Mouse (Mus musculus): ENCODE data around the gene Tubb5. TPM values are rescaled to one million over a fixed set of nuclear protein-coding genes. Genes with fewer than 3 reads are reported as not detected.
A peak's percentile ranks its signal among the peaks of the same experiment; 100 is the strongest.

The Tubb5 gene
- polyA plus RNA-seq, 1 experiment from 2014 or later, result 649 TPM

DNA sequence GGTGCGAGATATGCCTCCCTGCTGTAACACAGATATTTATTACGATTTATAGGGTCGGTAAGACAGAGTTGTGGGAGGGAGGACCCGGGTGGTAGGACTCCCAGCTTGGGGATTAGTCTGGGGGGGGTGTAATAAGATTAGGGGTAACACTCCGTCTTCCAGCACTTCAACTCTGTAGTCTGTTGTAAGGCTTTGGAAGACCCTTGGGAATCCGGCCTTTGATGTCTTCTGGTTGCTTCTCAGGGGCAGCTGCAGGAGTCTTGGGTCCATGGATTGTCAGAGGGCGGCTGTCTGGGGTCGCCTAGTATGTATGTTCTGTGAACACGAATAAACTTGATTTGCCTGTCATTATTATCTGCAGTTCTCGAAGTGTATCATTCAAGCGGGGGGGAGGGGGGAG, 15.5 kb downstream of the Tubb5 start:
- no peak; the same call in 1 of the 2 replicates for ATAC-seq (ENCODE audit: insufficient read depth, low FRiP score)
- Histone ChIP-seq H3K4me2 (ENCODE audit: low read depth, low read length) (peak overlapping the region; percentile 98), H3K4me3 (replicated peaks; ENCODE audit: low read length) (peak overlapping the region; percentile 78), H3K4me1 (ENCODE audit: control insufficient read depth, insufficient read depth, low read length) (peaks cover 12% of the 10 kb centered on the region; the same call in 1 of the 2 replicates), H3K36me3 (ENCODE audit: control insufficient read depth, insufficient read depth, low read length) (peaks cover 9% of the 10 kb centered on the region; the same call in 1 of the 2 replicates), H3K9ac (ENCODE audit: low read length) (peak overlapping the region; percentile 83), H3K27ac (ENCODE audit: low read length) (peak overlapping the region; percentile 86), H3K27me3 (ENCODE audit: control insufficient read depth, insufficient read depth, low read length) (no peaks in the 10 kb centered on the region), H3K9me3 (replicated peaks; ENCODE audit: control insufficient read depth, low read length) (no peaks in the 10 kb centered on the region)
- WGBS, result 4% methylated on average over 11 of the region's 11 CpGs

GRCm38 (mm10) chr17:35821439-35822430, 16.4 kb downstream of the Tubb5 start, which contains the start of gene Ier3:
Gene Ier3 (plus strand): TSS chr17:35821684.
- Histone ChIP-seq H3K9me3 (replicated peaks; ENCODE audit: control insufficient read depth, low read length) (no peaks in the 10 kb centered on the region), H3K4me3 (replicated peaks; ENCODE audit: low read length) (peak within 1 kb of the TSS; percentile 78), H3K4me2 (ENCODE audit: low read depth, low read length) (peak within 1 kb of the TSS; percentile 98), H3K4me1 (ENCODE audit: control insufficient read depth, insufficient read depth, low read length) (peaks cover 15% of the 10 kb centered on the region; the same call in 1 of the 2 replicates), H3K27me3 (ENCODE audit: control insufficient read depth, insufficient read depth, low read length) (no peaks in the 10 kb centered on the region), H3K27ac (ENCODE audit: low read length) (peak within 1 kb of the TSS; percentile 86), H3K36me3 (ENCODE audit: control insufficient read depth, insufficient read depth, low read length) (0 out of 2 replicates have a peak, but pooled peaks cover 2% of the 10 kb centered on the region), H3K9ac (ENCODE audit: low read length) (peak within 1 kb of the TSS; percentile 83)
- under 1% methylated on average over 62 of the region's 62 CpGs for WGBS
- peak; percentile 83 for ATAC-seq (ENCODE audit: insufficient read depth, low FRiP score)

DNA sequence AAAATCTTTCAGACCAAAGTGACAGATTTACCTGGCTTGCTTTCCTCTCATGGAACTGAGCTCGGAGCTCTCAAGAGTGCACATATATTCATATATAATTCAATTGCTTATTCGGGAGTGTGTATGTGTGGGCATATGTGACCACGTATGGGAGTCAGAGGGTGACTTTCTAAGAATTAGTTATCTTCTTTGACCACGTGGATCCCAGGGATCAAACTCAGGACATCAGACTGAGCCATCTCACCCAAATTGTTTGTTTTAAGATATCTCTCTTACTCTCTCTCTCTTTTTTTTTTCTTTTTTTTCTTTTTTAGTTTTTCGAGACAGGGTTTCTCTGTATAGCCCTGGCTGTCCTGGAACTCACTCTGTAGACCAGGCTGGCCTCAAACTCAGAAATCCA, 18.0 kb downstream of the Tubb5 start:
- Histone ChIP-seq H3K4me1 (ENCODE audit: control insufficient read depth, insufficient read depth, low read length) (peaks cover 26% of the 10 kb centered on the region; the same call in 1 of the 2 replicates), H3K9ac (ENCODE audit: low read length) (no peak overlapping the region), H3K27ac (ENCODE audit: low read length) (no peak overlapping the region), H3K4me2 (ENCODE audit: low read depth, low read length) (no peak overlapping the region), H3K27me3 (ENCODE audit: control insufficient read depth, insufficient read depth, low read length) (no peaks in the 10 kb centered on the region), H3K9me3 (replicated peaks; ENCODE audit: control insufficient read depth, low read length) (no peaks in the 10 kb centered on the region), H3K4me3 (replicated peaks; ENCODE audit: low read length) (no peak overlapping the region), H3K36me3 (ENCODE audit: control insufficient read depth, insufficient read depth, low read length) (no peaks in the 10 kb centered on the region)
- no peak for ATAC-seq (ENCODE audit: insufficient read depth, low FRiP score)
- WGBS, result 69% methylated on average over 5 of the region's 5 CpGs

GRCm38 (mm10) chr17:35817226-35817625, 20.9 kb downstream of the Tubb5 start:
- Histone ChIP-seq H3K27me3 (ENCODE audit: control insufficient read depth, insufficient read depth, low read length) (no peaks in the 10 kb centered on the region), H3K9ac (ENCODE audit: low read length) (0 out of 2 replicates have a peak overlapping the region, but pooled peaks have one; percentile 1), H3K27ac (ENCODE audit: low read length) (no peak overlapping the region)

DNA sequence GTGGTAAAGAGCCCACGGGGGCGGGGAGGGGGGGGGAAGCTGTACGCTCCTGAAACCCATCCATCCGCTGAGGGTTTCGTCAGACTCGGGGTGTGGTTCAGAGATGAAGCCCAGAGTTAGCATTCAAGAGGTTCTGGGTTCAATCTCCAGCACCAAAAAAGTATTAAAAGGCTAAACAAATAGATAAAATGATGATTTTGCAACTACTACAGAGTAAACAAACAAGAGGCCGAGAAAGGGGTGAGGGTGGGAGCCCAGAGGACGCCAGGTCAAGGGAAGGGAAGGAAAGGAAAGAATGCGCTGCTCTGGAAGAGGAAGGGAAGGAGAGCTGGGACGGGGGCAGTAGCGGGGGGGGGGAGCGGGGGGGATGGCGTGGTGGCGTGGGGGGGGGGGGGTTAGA, 21.4 kb downstream of the Tubb5 start:
- Histone ChIP-seq H3K4me3 (replicated peaks; ENCODE audit: low read length) (no peak overlapping the region), H3K36me3 (ENCODE audit: control insufficient read depth, insufficient read depth, low read length) (no peaks in the 10 kb centered on the region), H3K9ac (ENCODE audit: low read length) (peak overlapping the region; percentile 15; the same call in 1 of the 2 replicates), H3K4me1 (ENCODE audit: control insufficient read depth, insufficient read depth, low read length) (peaks cover 41% of the 10 kb centered on the region), H3K27me3 (ENCODE audit: control insufficient read depth, insufficient read depth, low read length) (no peaks in the 10 kb centered on the region), H3K4me2 (ENCODE audit: low read depth, low read length) (no peak overlapping the region), H3K9me3 (replicated peaks; ENCODE audit: control insufficient read depth, low read length) (no peaks in the 10 kb centered on the region), H3K27ac (ENCODE audit: low read length) (no peak overlapping the region)
- no peak for ATAC-seq (ENCODE audit: insufficient read depth, low FRiP score)
- 41% methylated on average over 8 of the region's 14 CpGs for WGBS

More at GRCm38 (mm10) chr17:35817226-35817625, 20.9 kb downstream of the Tubb5 start:
- Histone ChIP-seq H3K4me1 (ENCODE audit: control insufficient read depth, insufficient read depth, low read length) (peaks cover 42% of the 10 kb centered on the region), H3K4me2 (ENCODE audit: low read depth, low read length) (no peak overlapping the region), H3K4me3 (replicated peaks; ENCODE audit: low read length) (no peak overlapping the region), H3K9me3 (replicated peaks; ENCODE audit: control insufficient read depth, low read length) (no peaks in the 10 kb centered on the region), H3K36me3 (ENCODE audit: control insufficient read depth, insufficient read depth, low read length) (no peaks in the 10 kb centered on the region)
- WGBS, result 55% methylated on average over 10 of the region's 10 CpGs
- no peak for ATAC-seq (ENCODE audit: insufficient read depth, low FRiP score)

- Histone ChIP-seq H3K36me3 (ENCODE audit: control insufficient read depth, insufficient read depth, low read length) (no peaks in the 10 kb centered on the region), H3K27me3 (ENCODE audit: control insufficient read depth, insufficient read depth, low read length) (no peaks in the 10 kb centered on the region), H3K4me2 (ENCODE audit: low read depth, low read length) (no peak overlapping the region), H3K4me3 (replicated peaks; ENCODE audit: low read length) (no peak overlapping the region), H3K9ac (ENCODE audit: low read length) (no peak overlapping the region), H3K27ac (ENCODE audit: low read length) (peak overlapping the region; percentile 26; the same call in 1 of the 2 replicates), H3K4me1 (ENCODE audit: control insufficient read depth, insufficient read depth, low read length) (peaks cover 41% of the 10 kb centered on the region), H3K9me3 (replicated peaks; ENCODE audit: control insufficient read depth, low read length) (no peaks in the 10 kb centered on the region)
- 47% methylated on average over 7 of the region's 7 CpGs for WGBS
- ATAC-seq (ENCODE audit: insufficient read depth, low FRiP score), result no peak
These were observed 22.3 kb downstream of the Tubb5 start for GRCm38 (mm10) chr17:35815836-35816235.

- H3K9me3 ChIP-seq (replicated peaks; ENCODE audit: control insufficient read depth, low read length), result no peaks in the 10 kb centered on the region
- peak overlapping the region; percentile 84 for H3K27ac ChIP-seq (ENCODE audit: low read length)
- peaks cover 41% of the 10 kb centered on the region for H3K4me1 ChIP-seq (ENCODE audit: control insufficient read depth, insufficient read depth, low read length)
- H3K27me3 ChIP-seq (ENCODE audit: control insufficient read depth, insufficient read depth, low read length), result no peaks in the 10 kb centered on the region
- no peak for ATAC-seq (ENCODE audit: insufficient read depth, low FRiP score)
- H3K4me3 ChIP-seq (replicated peaks; ENCODE audit: low read length), result no peak overlapping the region
- H3K9ac ChIP-seq (ENCODE audit: low read length), result peak overlapping the region; percentile 4; the same call in 1 of the 2 replicates
- no peaks in the 10 kb centered on the region for H3K36me3 ChIP-seq (ENCODE audit: control insufficient read depth, insufficient read depth, low read length)
- 22% methylated on average over 6 of the region's 6 CpGs for WGBS
- H3K4me2 ChIP-seq (ENCODE audit: low read depth, low read length), result no peak overlapping the region
These were observed 23.4 kb downstream of the Tubb5 start for GRCm38 (mm10) chr17:35814678-35815077.

DNA sequence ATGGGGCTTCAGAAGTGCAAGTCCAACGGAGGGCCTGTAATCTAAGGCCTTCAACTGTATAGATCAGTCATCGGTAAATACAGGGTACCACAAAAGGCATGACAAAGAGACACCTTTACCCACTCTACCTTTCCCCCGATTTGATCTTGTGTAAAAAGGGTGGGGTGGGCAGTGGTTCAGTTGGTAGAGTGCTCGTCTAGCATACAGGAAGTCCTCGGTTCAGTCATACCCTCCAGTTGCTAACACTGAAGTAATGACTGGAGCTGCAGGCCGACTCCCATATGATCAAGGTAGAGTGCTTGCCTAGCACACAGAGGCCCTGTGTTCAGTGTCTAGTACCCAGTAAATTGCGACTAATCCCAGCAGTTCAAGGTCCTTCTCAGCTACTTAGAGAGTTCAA, 24.5 kb downstream of the Tubb5 start:
- peak; percentile 39; the same call in 1 of the 2 replicates for ATAC-seq (ENCODE audit: insufficient read depth, low FRiP score)
- Histone ChIP-seq H3K27ac (ENCODE audit: low read length) (peak overlapping the region; percentile 86), H3K9me3 (replicated peaks; ENCODE audit: control insufficient read depth, low read length) (no peaks in the 10 kb centered on the region), H3K36me3 (ENCODE audit: control insufficient read depth, insufficient read depth, low read length) (no peaks in the 10 kb centered on the region), H3K9ac (ENCODE audit: low read length) (peak overlapping the region; percentile 20; the same call in 1 of the 2 replicates), H3K27me3 (ENCODE audit: control insufficient read depth, insufficient read depth, low read length) (no peaks in the 10 kb centered on the region), H3K4me1 (ENCODE audit: control insufficient read depth, insufficient read depth, low read length) (peaks cover 41% of the 10 kb centered on the region), H3K4me3 (replicated peaks; ENCODE audit: low read length) (no peak overlapping the region), H3K4me2 (ENCODE audit: low read depth, low read length) (no peak overlapping the region)
- 61% methylated on average over 7 of the region's 7 CpGs for WGBS

GRCm38 (mm10) chr17:35813245-35813647, 24.9 kb downstream of the Tubb5 start:
- peaks cover 41% of the 10 kb centered on the region for H3K4me1 ChIP-seq (ENCODE audit: control insufficient read depth, insufficient read depth, low read length)
- H3K9ac ChIP-seq (ENCODE audit: low read length), result peak overlapping the region; percentile 20; the same call in 1 of the 2 replicates
- H3K27ac ChIP-seq (ENCODE audit: low read length), result peak overlapping the region; percentile 86
- peak; percentile 76 for ATAC-seq (ENCODE audit: insufficient read depth, low FRiP score)
- H3K4me2 ChIP-seq (ENCODE audit: low read depth, low read length), result no peak overlapping the region
- no peak overlapping the region for H3K4me3 ChIP-seq (replicated peaks; ENCODE audit: low read length)
- H3K36me3 ChIP-seq (ENCODE audit: control insufficient read depth, insufficient read depth, low read length), result no peaks in the 10 kb centered on the region
- no peaks in the 10 kb centered on the region for H3K27me3 ChIP-seq (ENCODE audit: control insufficient read depth, insufficient read depth, low read length)
- 20% methylated on average over 7 of the region's 7 CpGs for WGBS
- H3K9me3 ChIP-seq (replicated peaks; ENCODE audit: control insufficient read depth, low read length), result no peaks in the 10 kb centered on the region
